Mouse (Mus musculus): Measurements from ENCODE around the gene Slc29a4. TPM values are rescaled to one million over a fixed set of nuclear protein-coding genes. Genes with fewer than 3 reads are reported as not detected.

The Slc29a4 gene
- polyA plus RNA-seq, 1 experiment from 2014 or later, result 5.7 TPM

DNA sequence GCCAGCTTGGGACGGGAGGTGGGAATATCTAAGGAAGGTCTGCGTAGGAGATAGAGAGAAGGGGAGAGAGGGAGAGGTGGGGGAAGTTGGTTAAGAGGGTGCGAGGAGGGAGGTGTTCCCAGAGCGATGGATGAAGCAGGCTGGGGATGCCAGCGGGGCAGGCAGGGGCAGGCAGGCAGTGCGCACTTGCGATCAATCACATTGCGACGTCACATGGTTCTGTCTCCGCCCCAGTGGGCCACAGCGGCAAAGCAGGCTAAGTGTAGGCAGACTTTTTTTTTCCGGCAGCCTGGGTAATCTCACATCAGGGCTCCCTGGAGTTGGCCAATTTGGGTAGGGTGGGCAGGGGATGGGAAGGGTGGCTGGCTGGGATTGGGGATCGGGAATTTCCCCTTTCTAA, 59.9 kb downstream of the Slc29a4 start:
- Histone ChIP-seq H3K4me1 (replicated peaks; ENCODE audit: control insufficient read depth, insufficient read depth, low read length) (no peaks in the 10 kb centered on the region), H3K4me3 (ENCODE audit: low read length) (no peak overlapping the region), H3K4me2 (ENCODE audit: low read depth, low read length) (no peak overlapping the region), H3K27ac (ENCODE audit: low read length) (no peak overlapping the region), H3K36me3 (ENCODE audit: control insufficient read depth, insufficient read depth, low read length) (peaks cover 35% of the 10 kb centered on the region), H3K9ac (ENCODE audit: low read length) (no peak overlapping the region), H3K9me3 (ENCODE audit: control insufficient read depth, low read length) (no peaks in the 10 kb centered on the region), H3K27me3 (ENCODE audit: control insufficient read depth, insufficient read depth, low read depth, low read length) (no peaks in the 10 kb centered on the region)
- ATAC-seq (ENCODE audit: low read depth), result no peak
- WGBS, result 63% methylated on average over 13 of the region's 13 CpGs

- no peaks in the 10 kb centered on the region for H3K27me3 ChIP-seq (ENCODE audit: control insufficient read depth, insufficient read depth, low read depth, low read length)
- H3K4me1 ChIP-seq (replicated peaks; ENCODE audit: control insufficient read depth, insufficient read depth, low read length), result no peaks in the 10 kb centered on the region
- H3K9ac ChIP-seq (ENCODE audit: low read length), result no peak overlapping the region
- H3K4me3 ChIP-seq (ENCODE audit: low read length), result no peak overlapping the region
- 84% methylated on average over 8 of the region's 8 CpGs for WGBS
- no peak for ATAC-seq (ENCODE audit: low read depth)
- no peak overlapping the region for H3K27ac ChIP-seq (ENCODE audit: low read length)
- H3K36me3 ChIP-seq (ENCODE audit: control insufficient read depth, insufficient read depth, low read length), result peaks cover 61% of the 10 kb centered on the region
- H3K9me3 ChIP-seq (ENCODE audit: control insufficient read depth, low read length), result no peaks in the 10 kb centered on the region
- no peak overlapping the region for H3K4me2 ChIP-seq (ENCODE audit: low read depth, low read length)
Measured at GRCm38 (mm10) chr5:142759786-142760185, 67.5 kb downstream of the Slc29a4 start.

- no peaks in the 10 kb centered on the region for H3K9me3 ChIP-seq (ENCODE audit: control insufficient read depth, low read length)
- H3K4me3 ChIP-seq (ENCODE audit: low read length), result no peak overlapping the region
- H3K27me3 ChIP-seq (ENCODE audit: control insufficient read depth, insufficient read depth, low read depth, low read length), result no peaks in the 10 kb centered on the region
- no peak overlapping the region for H3K4me2 ChIP-seq (ENCODE audit: low read depth, low read length)
- H3K27ac ChIP-seq (ENCODE audit: low read length), result no peak overlapping the region
- no peak for ATAC-seq (ENCODE audit: low read depth)
- no peak overlapping the region for H3K9ac ChIP-seq (ENCODE audit: low read length)
- peaks cover 69% of the 10 kb centered on the region for H3K36me3 ChIP-seq (ENCODE audit: control insufficient read depth, insufficient read depth, low read length)
- no peaks in the 10 kb centered on the region for H3K4me1 ChIP-seq (replicated peaks; ENCODE audit: control insufficient read depth, insufficient read depth, low read length)
- 89% methylated on average over 16 of the region's 16 CpGs for WGBS
Measured at GRCm38 (mm10) chr5:142761326-142761983, 69.1 kb downstream of the Slc29a4 start.

- H3K4me1 ChIP-seq (replicated peaks; ENCODE audit: control insufficient read depth, insufficient read depth, low read length), result no peaks in the 10 kb centered on the region
- no peaks in the 10 kb centered on the region for H3K27me3 ChIP-seq (ENCODE audit: control insufficient read depth, insufficient read depth, low read depth, low read length)
- ATAC-seq (ENCODE audit: low read depth), result no peak
- H3K27ac ChIP-seq (ENCODE audit: low read length), result no peak overlapping the region
- H3K4me2 ChIP-seq (ENCODE audit: low read depth, low read length), result no peak overlapping the region
- 90% methylated on average over 21 of the region's 21 CpGs for WGBS
- no peak overlapping the region for H3K9ac ChIP-seq (ENCODE audit: low read length)
- peaks cover 62% of the 10 kb centered on the region for H3K36me3 ChIP-seq (ENCODE audit: control insufficient read depth, insufficient read depth, low read length)
- no peak overlapping the region for H3K4me3 ChIP-seq (ENCODE audit: low read length)
- no peaks in the 10 kb centered on the region for H3K9me3 ChIP-seq (ENCODE audit: control insufficient read depth, low read length)
Measured at GRCm38 (mm10) chr5:142762082-142762807, 69.9 kb downstream of the Slc29a4 start.

DNA sequence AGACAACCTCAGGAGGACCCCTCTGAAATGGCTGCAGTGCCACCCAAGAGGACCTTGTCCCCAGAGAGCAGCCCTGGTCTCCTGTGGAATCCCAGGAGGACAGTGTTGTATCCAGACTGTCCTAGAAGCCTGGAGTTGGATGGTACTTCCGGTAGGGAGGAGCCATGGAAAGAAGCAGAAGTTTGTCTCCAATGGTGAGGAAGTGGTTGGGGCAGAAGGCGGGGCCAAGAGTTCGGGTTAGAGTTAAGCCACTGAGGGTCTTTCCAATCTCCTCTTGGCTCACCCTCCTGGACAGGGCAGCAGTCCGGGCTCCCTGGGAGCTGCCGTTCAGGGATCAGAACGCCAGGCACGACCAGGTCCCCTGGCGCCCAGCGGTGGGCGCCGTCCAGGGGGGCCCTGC, 72.0 kb downstream of the Slc29a4 start:
- no peak overlapping the region for H3K27ac ChIP-seq (ENCODE audit: low read length)
- WGBS, result 54% methylated on average over 11 of the region's 11 CpGs
- peak; percentile 5; the same call in 1 of the 2 replicates for ATAC-seq (ENCODE audit: low read depth)

DNA sequence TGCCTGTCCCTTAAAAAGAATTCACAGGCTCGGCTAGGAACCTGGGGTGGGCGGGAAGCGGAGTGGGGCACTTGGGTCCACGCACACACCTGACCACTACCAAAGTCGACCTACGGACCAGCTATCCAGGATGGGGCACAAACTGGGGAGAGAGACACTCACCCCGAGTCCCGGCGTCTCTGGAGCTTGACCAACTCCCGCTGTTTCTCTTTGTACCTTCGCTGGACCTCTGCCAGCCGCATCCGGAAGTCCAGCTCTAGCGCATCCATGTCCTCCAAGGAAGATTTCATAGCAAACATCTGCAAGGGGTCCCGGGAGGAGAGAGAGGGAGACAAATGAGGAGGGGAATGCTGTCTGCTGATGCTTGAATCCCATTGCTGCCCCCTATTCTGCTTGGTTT, 72.6 kb downstream of the Slc29a4 start:
- Histone ChIP-seq H3K27ac (ENCODE audit: low read length) (no peak overlapping the region), H3K4me3 (ENCODE audit: low read length) (no peak overlapping the region), H3K27me3 (ENCODE audit: control insufficient read depth, insufficient read depth, low read depth, low read length) (no peaks in the 10 kb centered on the region), H3K9me3 (ENCODE audit: control insufficient read depth, low read length) (no peaks in the 10 kb centered on the region), H3K9ac (ENCODE audit: low read length) (no peak overlapping the region), H3K4me1 (replicated peaks; ENCODE audit: control insufficient read depth, insufficient read depth, low read length) (peaks cover 14% of the 10 kb centered on the region; the same call in 1 of the 2 replicates), H3K4me2 (ENCODE audit: low read depth, low read length) (no peak overlapping the region), H3K36me3 (ENCODE audit: control insufficient read depth, insufficient read depth, low read length) (peaks cover 46% of the 10 kb centered on the region)
- no peak for ATAC-seq (ENCODE audit: low read depth)
- WGBS, result 75% methylated on average over 14 of the region's 15 CpGs

More for the DNA sequence above, 72.0 kb downstream of the Slc29a4 start:
- H3K9ac ChIP-seq (ENCODE audit: low read length), result no peak overlapping the region
- H3K4me3 ChIP-seq (ENCODE audit: low read length), result no peak overlapping the region
- peaks cover 51% of the 10 kb centered on the region for H3K36me3 ChIP-seq (ENCODE audit: control insufficient read depth, insufficient read depth, low read length)
- H3K4me1 ChIP-seq (replicated peaks; ENCODE audit: control insufficient read depth, insufficient read depth, low read length), result peaks cover 8% of the 10 kb centered on the region; the same call in 1 of the 2 replicates
- H3K4me2 ChIP-seq (ENCODE audit: low read depth, low read length), result no peak overlapping the region
- no peaks in the 10 kb centered on the region for H3K27me3 ChIP-seq (ENCODE audit: control insufficient read depth, insufficient read depth, low read depth, low read length)
- no peaks in the 10 kb centered on the region for H3K9me3 ChIP-seq (ENCODE audit: control insufficient read depth, low read length)

DNA sequence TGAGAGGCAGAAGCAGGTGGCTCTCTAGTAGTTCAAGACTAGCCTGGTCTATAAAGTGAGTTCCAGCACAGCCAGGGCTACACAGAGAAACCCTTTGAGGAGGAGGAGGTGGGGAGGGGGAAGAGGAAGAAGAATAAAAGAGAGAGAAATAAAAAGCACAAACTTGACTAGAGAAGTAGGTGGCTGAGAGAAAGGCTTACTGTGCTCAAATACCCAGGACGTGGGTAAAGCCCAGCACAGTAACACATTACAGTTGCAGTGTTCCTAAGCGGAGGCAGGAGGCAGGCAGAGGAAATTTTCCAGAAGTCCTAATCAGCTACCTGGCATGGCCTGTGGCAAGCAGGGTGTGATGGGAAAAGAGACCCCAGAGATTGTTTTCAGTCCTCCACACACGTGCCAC, 74.4 kb downstream of the Slc29a4 start:
- no peak for ATAC-seq (ENCODE audit: low read depth)

GRCm38 (mm10) chr5:142767937-142768336, 75.6 kb downstream of the Slc29a4 start:
- Histone ChIP-seq H3K9me3 (ENCODE audit: control insufficient read depth, low read length) (no peaks in the 10 kb centered on the region), H3K4me2 (ENCODE audit: low read depth, low read length) (no peak overlapping the region), H3K27me3 (ENCODE audit: control insufficient read depth, insufficient read depth, low read depth, low read length) (no peaks in the 10 kb centered on the region), H3K4me1 (replicated peaks; ENCODE audit: control insufficient read depth, insufficient read depth, low read length) (peaks cover 19% of the 10 kb centered on the region; the same call in 1 of the 2 replicates), H3K4me3 (ENCODE audit: low read length) (no peak overlapping the region), H3K9ac (ENCODE audit: low read length) (no peak overlapping the region), H3K36me3 (ENCODE audit: control insufficient read depth, insufficient read depth, low read length) (peaks cover 42% of the 10 kb centered on the region), H3K27ac (ENCODE audit: low read length) (no peak overlapping the region)
- ATAC-seq (ENCODE audit: low read depth), result peak; percentile 51
- 19% methylated on average over 7 of the region's 7 CpGs for WGBS

More for the DNA sequence above, 74.4 kb downstream of the Slc29a4 start:
- H3K4me1 ChIP-seq (replicated peaks; ENCODE audit: control insufficient read depth, insufficient read depth, low read length), result peaks cover 19% of the 10 kb centered on the region; the same call in 1 of the 2 replicates
- WGBS, result 82% methylated on average over 3 of the region's 3 CpGs
- H3K4me3 ChIP-seq (ENCODE audit: low read length), result no peak overlapping the region
- H3K27ac ChIP-seq (ENCODE audit: low read length), result no peak overlapping the region
- H3K36me3 ChIP-seq (ENCODE audit: control insufficient read depth, insufficient read depth, low read length), result peaks cover 47% of the 10 kb centered on the region
- no peaks in the 10 kb centered on the region for H3K9me3 ChIP-seq (ENCODE audit: control insufficient read depth, low read length)
- no peaks in the 10 kb centered on the region for H3K27me3 ChIP-seq (ENCODE audit: control insufficient read depth, insufficient read depth, low read depth, low read length)
- H3K9ac ChIP-seq (ENCODE audit: low read length), result no peak overlapping the region
- H3K4me2 ChIP-seq (ENCODE audit: low read depth, low read length), result no peak overlapping the region

All from lung, embryonic 16.5 days (tissue).